ENCODE assay signal across 21 mouse cellular contexts in the genomic region with DNA sequence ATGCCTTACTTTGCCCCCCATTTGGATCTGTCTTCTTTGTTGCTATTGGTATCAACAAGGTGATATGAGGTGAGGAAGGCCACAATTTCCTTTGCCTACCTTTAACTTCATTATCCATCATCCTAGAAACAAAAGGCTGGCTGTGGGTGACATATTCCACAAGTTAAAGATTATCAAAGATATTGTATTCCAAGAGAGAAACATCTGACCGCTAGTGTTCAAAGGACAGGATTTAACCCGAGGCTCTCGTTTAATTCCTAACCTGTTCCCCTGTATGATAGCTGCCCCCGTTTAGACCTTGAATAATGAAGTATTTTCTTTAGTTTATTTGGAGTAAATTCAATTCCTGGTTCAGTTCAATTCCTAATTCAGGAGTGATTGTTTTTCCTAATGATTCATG.
A peak's percentile ranks its signal among the peaks of the same experiment; 100 is the strongest.
DNase-seq lines count a peak whose midpoint lies in the region; ATAC-seq and TF ChIP-seq lines count a peak whose summit lies in the region.
"Had no signal": no experiment of that assay in that cellular context is flagged by ENCODE, and none has a peak within 500 bp of the region (broad histone marks: within the 10 kb centered on the region; RNA-seq: fewer than 3 reads in every experiment).

No protein-coding gene starts in this region.

- no peak overlapping the region for H3K27ac ChIP-seq in kidney, adult 2 months (ENCODE audit: insufficient read depth, low read depth, low read length)
- H3K27ac ChIP-seq in kidney, embryonic 16.5 days (ENCODE audit: low read length), result no peak overlapping the region

- H3K36me3 ChIP-seq in kidney, adult 2 months (ENCODE audit: control insufficient read depth, insufficient read depth, low read length), result no peaks in the 10 kb centered on the region
- H3K36me3 ChIP-seq in kidney, embryonic 16.5 days (ENCODE audit: insufficient read depth, low read length), result no peaks in the 10 kb centered on the region
- H3K36me3 ChIP-seq: G1E had no signal

- peak; percentile 67 for DNase-seq in kidney, adult 2 months
- no peak for DNase-seq in kidney, adult 11 months
- peak; percentile 3 to 28 for DNase-seq in kidney, adult 8-10 months
- no peak for DNase-seq in kidney, postnatal 10 days
- DNase-seq in kidney, adult 9 months, result peak; percentile 70
- DNase-seq: adrenal gland, adult 2 months; adrenal gland, adult 8-10 months; adrenal gland, postnatal 10 days; adrenal gland, postnatal 14 days; adrenal gland, postnatal 25 days; adrenal gland, postnatal 36 days; B cell, adult 2 months; cerebellum, adult 11 months; cerebellum, adult 11-12 months; cerebellum, adult 18-20 months had no signal

- WGBS in kidney, adult 2 months, result 38% methylated on average over 4 of the region's 4 CpGs
- WGBS in kidney, embryonic 16.5 days, result 78% methylated on average over 4 of the region's 4 CpGs

- H3K9me3 ChIP-seq in kidney, embryonic 16.5 days (ENCODE audit: low read length), result no peaks in the 10 kb centered on the region
- H3K9me3 ChIP-seq: G1E had no signal

- no peak for TF ChIP-seq CTCF in kidney, adult 2 months (conservative IDR thresholded peaks at IDR 0.05; ENCODE audit: insufficient read depth, insufficient read length, low read depth, low read length)

- no peak for ATAC-seq in kidney, embryonic 16.5 days (ENCODE audit: low FRiP score, low TSS enrichment)
- ATAC-seq: activated CD4-positive, CD25-positive, alpha-beta regulatory T cell, adult 4 months; CD4-positive, CD25-positive, alpha-beta regulatory T cell, adult 4 months; Patski had no signal

- no peak overlapping the region for H3K4me3 ChIP-seq in kidney, adult 2 months (ENCODE audit: insufficient read depth, low read depth, low read length)
- no peak overlapping the region for H3K4me3 ChIP-seq in kidney, embryonic 16.5 days (ENCODE audit: low read length)

- H3K9ac ChIP-seq in kidney, embryonic 16.5 days (replicated peaks; ENCODE audit: low read length), result no peak overlapping the region

- no peaks in the 10 kb centered on the region; the same call in 1 of the 2 replicates for H3K4me1 ChIP-seq in kidney, adult 2 months (ENCODE audit: control insufficient read depth, insufficient read depth, low read length)
- H3K4me1 ChIP-seq in kidney, embryonic 16.5 days (ENCODE audit: insufficient read depth, low read length), result no peaks in the 10 kb centered on the region

- H3K4me2 ChIP-seq in kidney, embryonic 16.5 days (replicated peaks; ENCODE audit: low read depth, low read length), result no peak overlapping the region

- no peak for TF ChIP-seq POLR2A in kidney, adult 2 months (IDR thresholded peaks at IDR 0.05; ENCODE audit: low read depth, low read length)

- no peaks in the 10 kb centered on the region for H3K27me3 ChIP-seq in kidney, adult 2 months (replicated peaks; ENCODE audit: control insufficient read depth, insufficient read depth, low read length)
- H3K27me3 ChIP-seq in kidney, embryonic 16.5 days (ENCODE audit: insufficient read depth, low read length), result no peaks in the 10 kb centered on the region
- H3K27me3 ChIP-seq: CH12.LX had no signal

Comparison
In these comparisons a context has a peak if more than half of its experiments do, and no peak if none do; other contexts are left out.
1. DNase-seq: peak in kidney, adult 2 months (single experiment), kidney, adult 8-10 months (2 of 2) and kidney, adult 9 months (single experiment); none in kidney, adult 11 months (single experiment) and kidney, postnatal 10 days (single experiment).